Mouse (Mus musculus): ENCODE measurements around the gene Zbtb9. TPM values are rescaled to one million over a fixed set of nuclear protein-coding genes. Genes with fewer than 3 reads are reported as not detected.
A peak's percentile ranks its signal among the peaks of the same experiment; 100 is the strongest.
"Not testable (repeated sequence)": the region's sequence is repeated elsewhere in the genome, so short reads cannot be mapped to it uniquely, and the experiment has no call there.

Zbtb9 gene
- total RNA-seq (2014; fragmentation: Nextera tagmentation) (9.4 and 14.4 TPM in 2 replicates), total RNA-seq (2017) (14.3 and 17.7 TPM in 2 replicates)

DNA sequence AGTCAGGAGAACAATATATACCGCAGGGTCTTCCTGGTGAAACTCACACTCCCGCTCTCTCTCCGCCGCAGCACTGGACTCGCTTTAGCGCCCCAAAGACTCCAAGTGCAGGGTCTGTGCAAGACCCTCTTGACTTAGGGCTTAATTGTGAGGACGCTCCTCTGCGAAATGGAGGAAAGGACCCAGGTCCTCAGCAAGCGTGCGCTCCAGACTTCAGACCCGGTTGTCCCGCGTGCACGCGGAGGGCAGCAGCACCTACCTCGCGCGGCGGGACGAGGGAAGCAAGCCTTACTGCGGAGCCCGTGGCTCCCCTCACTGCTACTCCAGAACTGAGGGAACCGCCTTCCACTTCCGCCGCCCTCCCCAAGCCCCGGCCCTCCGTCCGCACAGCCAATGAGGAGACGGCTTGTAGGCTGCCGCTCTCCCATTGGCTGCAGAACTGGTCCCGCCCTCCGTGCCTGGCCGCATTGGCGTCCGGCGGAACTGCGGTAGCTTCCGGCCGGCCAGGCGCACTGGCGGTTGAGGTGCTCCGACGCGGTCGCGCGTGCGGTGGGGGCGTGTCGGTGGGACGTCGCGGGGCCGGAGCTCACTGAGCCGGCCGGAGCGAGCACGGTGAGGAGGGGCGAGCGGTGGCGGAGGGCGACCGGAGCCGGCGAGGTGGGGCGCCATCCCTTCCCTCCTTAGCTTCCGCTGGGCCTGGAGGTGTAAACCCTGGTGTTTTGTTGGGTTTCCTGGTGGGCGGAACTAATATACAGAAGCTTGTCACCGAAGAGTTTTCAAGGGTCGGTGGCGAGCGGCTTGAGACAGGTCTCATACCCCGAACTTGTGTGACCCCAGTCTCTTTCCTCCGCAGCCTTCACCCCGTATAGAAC lies at the start of gene Zbtb9:
Gene Zbtb9 (plus strand): TSS at position 465 of the 872 bp plus-strand sequence.
- ATAC-seq (replicated peaks; ENCODE audit: poor library complexity, severe bottlenecking): peak; percentile 98

GRCm38 (mm10) chr17:26925414-26925813 lies 47.6 kb upstream of the Zbtb9 start:
- ATAC-seq (replicated peaks; ENCODE audit: poor library complexity, severe bottlenecking): not testable (repeated sequence)

DNA sequence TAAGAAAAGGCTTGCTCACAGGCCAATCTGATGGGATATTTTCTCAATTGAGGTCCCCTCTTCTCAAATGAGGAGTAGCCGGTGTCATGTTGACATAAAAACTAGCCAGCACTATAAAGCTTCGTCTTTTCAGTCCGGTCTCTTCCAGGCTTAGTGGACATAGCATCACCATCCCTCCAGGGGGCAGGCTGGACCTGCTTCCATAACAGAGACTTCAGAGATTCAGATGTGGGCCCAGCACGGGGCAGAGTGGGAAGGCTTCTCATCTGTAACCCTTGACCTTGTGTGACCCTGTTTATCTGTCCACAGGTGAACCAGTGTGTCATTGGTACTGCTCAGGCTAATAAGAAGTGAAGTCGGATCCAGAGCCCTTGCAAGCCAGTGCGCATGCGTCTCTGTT lies 41.2 kb upstream of the Zbtb9 start:
- ATAC-seq (replicated peaks; ENCODE audit: poor library complexity, severe bottlenecking): peak; percentile 38; the same call in 1 of the 2 replicates

- ATAC-seq (replicated peaks; ENCODE audit: poor library complexity, severe bottlenecking): peak; percentile 93
Observed at GRCm38 (mm10) chr17:26932839-26933398, 40.0 kb upstream of the Zbtb9 start, which contains the start of gene Phf1. TSS of gene Phf1 (plus strand) at chr17:26933052.

DNA sequence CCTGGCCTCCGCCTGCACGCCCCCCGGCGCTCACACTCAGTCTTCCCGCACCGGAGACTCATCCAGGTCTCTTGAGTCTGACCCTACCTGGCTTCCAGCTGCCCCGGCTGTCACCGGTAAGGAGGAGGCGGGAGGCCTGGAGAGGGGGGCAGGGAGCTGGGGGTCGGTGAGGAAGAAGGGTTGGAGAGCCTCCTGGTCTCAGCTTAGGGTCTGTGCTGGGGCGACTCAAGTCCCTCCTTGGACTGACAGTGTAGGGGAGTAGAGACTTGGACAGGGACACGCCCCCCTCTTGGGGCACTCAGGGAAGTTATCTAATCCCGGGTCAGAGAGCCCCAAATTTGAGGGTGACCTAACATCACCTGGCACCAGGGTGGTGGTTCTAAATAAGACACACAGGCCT lies 39.5 kb upstream of the Zbtb9 start:
- ATAC-seq (replicated peaks; ENCODE audit: poor library complexity, severe bottlenecking): no peak; the same call in 1 of the 2 replicates

- ATAC-seq (replicated peaks; ENCODE audit: poor library complexity, severe bottlenecking): no peak
Observed at GRCm38 (mm10) chr17:26933885-26934827, 38.8 kb upstream of the Zbtb9 start.

DNA sequence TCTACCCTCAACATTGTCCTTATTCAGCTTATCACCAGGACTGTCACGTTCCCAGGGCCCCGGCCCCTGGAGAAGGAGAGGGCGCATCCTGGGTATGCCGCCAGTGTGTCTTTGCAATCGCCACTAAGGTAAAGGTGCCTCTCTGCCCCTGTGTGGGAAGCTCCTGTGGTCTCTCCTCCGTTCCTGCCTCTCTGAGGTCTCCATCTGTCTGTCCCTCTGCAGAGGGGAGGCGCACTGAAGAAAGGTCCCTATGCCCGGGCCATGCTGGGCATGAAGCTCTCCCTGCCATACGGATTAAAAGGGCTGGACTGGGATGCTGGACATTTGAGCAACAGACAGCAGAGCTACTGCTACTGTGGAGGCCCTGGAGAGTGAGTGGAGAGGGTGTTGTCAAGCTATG lies 37.9 kb upstream of the Zbtb9 start:
- no peak for ATAC-seq (replicated peaks; ENCODE audit: poor library complexity, severe bottlenecking)

- no peak for ATAC-seq (replicated peaks; ENCODE audit: poor library complexity, severe bottlenecking)
Observed at GRCm38 (mm10) chr17:26936453-26936852, 36.5 kb upstream of the Zbtb9 start.

GRCm38 (mm10) chr17:26936921-26937695 lies 35.9 kb upstream of the Zbtb9 start:
- ATAC-seq (replicated peaks; ENCODE audit: poor library complexity, severe bottlenecking): no peak

- no peak for ATAC-seq (replicated peaks; ENCODE audit: poor library complexity, severe bottlenecking)
Observed at GRCm38 (mm10) chr17:26937883-26938695, 34.9 kb upstream of the Zbtb9 start.

DNA sequence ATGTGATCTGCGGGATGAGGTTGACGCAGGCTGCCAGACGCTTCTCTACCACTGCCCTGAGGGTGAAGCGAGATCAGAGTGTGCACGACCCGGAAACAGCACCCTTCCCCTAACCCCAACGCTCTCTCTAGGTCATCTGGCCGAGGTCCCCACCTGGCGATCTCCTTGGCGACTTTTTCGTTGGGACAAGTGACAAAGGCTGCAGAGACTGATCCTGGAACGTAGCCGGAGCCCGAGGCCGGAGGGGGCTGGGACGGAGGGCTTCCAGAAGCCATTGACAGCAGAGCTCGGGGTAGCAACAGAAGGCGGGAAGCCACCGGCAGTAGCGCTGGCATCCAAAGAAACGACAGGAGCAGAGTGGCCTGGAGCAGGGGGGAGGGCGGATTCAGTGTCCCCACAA lies 34.2 kb upstream of the Zbtb9 start:
- ATAC-seq (replicated peaks; ENCODE audit: poor library complexity, severe bottlenecking): no peak

- peak; percentile 90 for ATAC-seq (replicated peaks; ENCODE audit: poor library complexity, severe bottlenecking)
Observed at GRCm38 (mm10) chr17:26939178-26939972, 33.6 kb upstream of the Zbtb9 start, which contains the start of gene Cuta. TSS of gene Cuta (minus strand) at chr17:26939569.

GRCm38 (mm10) chr17:26939973-26940300 lies 33.0 kb upstream of the Zbtb9 start:
- no peak for ATAC-seq (replicated peaks; ENCODE audit: poor library complexity, severe bottlenecking)

DNA sequence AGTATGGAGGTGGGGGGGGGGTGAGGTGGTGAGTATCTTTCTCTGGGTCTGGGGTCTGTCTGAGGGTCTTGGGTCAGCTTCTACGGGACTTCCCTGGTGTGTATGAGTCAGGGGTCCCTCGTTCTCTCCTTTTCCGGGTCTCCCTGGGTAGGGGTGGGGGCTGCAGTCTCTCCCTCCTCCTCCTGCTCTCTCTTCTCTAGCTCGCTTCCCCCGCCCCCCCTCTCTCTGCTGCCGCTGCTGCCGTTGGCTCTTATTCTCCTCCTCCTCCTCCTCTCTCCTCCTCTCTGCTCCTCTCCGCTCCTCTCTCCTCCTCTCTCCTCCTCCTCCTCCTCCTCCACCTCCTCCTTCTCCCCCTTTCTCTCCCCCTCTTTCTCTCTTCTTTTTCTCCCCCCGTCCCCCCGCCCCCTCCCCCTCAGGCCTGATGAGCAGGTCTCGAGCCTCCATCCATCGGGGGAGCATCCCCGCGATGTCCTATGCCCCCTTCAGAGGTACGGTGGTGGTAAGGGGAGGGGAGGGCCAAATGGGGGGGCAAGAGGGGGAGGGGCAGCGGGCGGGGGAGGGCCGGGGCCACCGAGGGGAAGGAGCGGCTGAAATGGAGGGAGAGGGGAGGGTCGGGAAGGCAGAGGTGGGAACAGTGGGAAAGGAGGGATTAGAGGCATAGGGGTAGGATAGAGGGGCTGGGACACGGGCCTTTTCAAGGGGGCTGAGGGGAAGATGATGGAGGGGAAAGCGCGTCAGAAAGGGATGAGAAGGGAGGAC lies 31.8 kb upstream of the Zbtb9 start, which contains the start of gene Syngap1:
Gene Syngap1 (plus strand): TSS at position 223 of the 759 bp plus-strand sequence.
- ATAC-seq (replicated peaks; ENCODE audit: poor library complexity, severe bottlenecking): no peak

DNA sequence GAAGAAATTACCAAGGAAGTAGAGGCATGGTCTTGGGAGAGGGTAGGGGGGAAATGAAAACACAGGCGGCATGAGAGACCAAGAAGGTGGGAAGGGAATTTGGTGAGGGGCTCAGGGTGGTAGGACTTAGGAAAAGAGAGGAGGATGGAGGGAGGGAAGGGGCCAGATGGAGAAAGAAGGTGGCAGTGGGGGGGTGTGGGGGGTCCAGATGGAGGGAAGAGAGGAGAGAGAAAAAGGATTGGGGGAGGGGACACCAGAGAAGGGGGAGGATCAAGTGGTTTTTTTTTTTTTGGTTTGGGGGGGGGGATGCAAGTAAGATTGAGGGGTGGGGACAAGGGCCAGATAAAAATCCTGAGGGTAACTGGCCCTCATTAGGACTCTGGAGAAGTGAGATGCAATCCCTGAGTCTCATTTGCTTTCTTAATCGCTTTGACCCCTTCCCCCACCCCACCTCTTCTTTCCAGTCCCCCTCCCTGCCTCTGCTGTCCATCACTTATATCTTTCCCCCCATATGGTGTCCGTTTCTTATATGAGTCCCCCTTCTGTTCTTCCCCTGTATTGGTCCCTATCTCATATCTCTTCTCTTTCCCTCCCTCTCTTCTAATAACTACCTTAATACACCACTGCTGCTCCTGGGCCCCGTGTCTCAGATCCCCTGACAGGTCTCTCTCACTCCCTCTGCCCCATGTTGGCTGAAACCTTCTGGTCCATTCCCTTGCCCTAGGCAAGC lies 31.0 kb upstream of the Zbtb9 start:
- ATAC-seq (replicated peaks; ENCODE audit: poor library complexity, severe bottlenecking): no peak

GRCm38 (mm10) chr17:26945824-26946495 lies 27.0 kb upstream of the Zbtb9 start:
- ATAC-seq (replicated peaks; ENCODE audit: poor library complexity, severe bottlenecking): no peak
